Mouse (Mus musculus): Measurements from ENCODE around the gene Emc7. TPM values are rescaled to one million over a fixed set of nuclear protein-coding genes. Genes with fewer than 3 reads are reported as not detected.

Gene Emc7
- polyA plus RNA-seq, 1 experiment from 2014 or later: 10.2 TPM

GRCm38 (mm10) chr2:112518541-112518940 is 63.7 kb downstream of the Emc7 start:
- Histone ChIP-seq H3K4me1 (ENCODE audit: control insufficient read depth, insufficient read depth, low read length) (no peaks in the 10 kb centered on the region), H3K27me3 (ENCODE audit: control insufficient read depth, insufficient read depth, low read length) (no peaks in the 10 kb centered on the region), H3K4me2 (ENCODE audit: low read depth, severe bottlenecking) (no peak overlapping the region), H3K36me3 (ENCODE audit: control insufficient read depth, insufficient read depth, low read length) (no peaks in the 10 kb centered on the region), H3K9me3 (ENCODE audit: control insufficient read depth, low read length) (no peaks in the 10 kb centered on the region), H3K9ac (ENCODE audit: low read length) (no peak overlapping the region), H3K27ac (replicated peaks; ENCODE audit: low read depth, low read length) (no peak overlapping the region), H3K4me3 (ENCODE audit: low read depth, low read length) (no peak overlapping the region)
- ATAC-seq (ENCODE audit: insufficient number of reproducible peaks, low FRiP score, low TSS enrichment, low read depth) (no peak), DNase-seq (ENCODE audit: low spot score) (no peak)

- no peak for DNase-seq (ENCODE audit: low spot score)
- no peak overlapping the region for H3K9ac ChIP-seq (ENCODE audit: low read length)
- H3K4me1 ChIP-seq (ENCODE audit: control insufficient read depth, insufficient read depth, low read length): no peaks in the 10 kb centered on the region
- WGBS: 89% methylated on average over 4 of the region's 4 CpGs
- no peaks in the 10 kb centered on the region for H3K36me3 ChIP-seq (ENCODE audit: control insufficient read depth, insufficient read depth, low read length)
- no peaks in the 10 kb centered on the region for H3K9me3 ChIP-seq (ENCODE audit: control insufficient read depth, low read length)
- no peak for ATAC-seq (ENCODE audit: insufficient number of reproducible peaks, low FRiP score, low TSS enrichment, low read depth)
- H3K4me3 ChIP-seq (ENCODE audit: low read depth, low read length): no peak overlapping the region
- H3K4me2 ChIP-seq (ENCODE audit: low read depth, severe bottlenecking): no peak overlapping the region
- no peak overlapping the region for H3K27ac ChIP-seq (replicated peaks; ENCODE audit: low read depth, low read length)
- H3K27me3 ChIP-seq (ENCODE audit: control insufficient read depth, insufficient read depth, low read length): no peaks in the 10 kb centered on the region
These were observed 66.0 kb downstream of the Emc7 start for GRCm38 (mm10) chr2:112520526-112521482.

Other genes starting within 250 kb of the Emc7 start
- 14.2 TPM in 2 replicates for gene Lpcat4, start 215.5 kb upstream of the Emc7 start, polyA plus RNA-seq (2014; fragmentation: Nextera tagmentation; extraction: Ambion mirVana)
- gene Nutm1, start 195.7 kb upstream of the Emc7 start, polyA plus RNA-seq (2014; fragmentation: Nextera tagmentation; extraction: Ambion mirVana): not detected in 2 replicates
- gene Nop10, start 193.1 kb upstream of the Emc7 start, polyA plus RNA-seq (2014; fragmentation: Nextera tagmentation; extraction: Ambion mirVana): 180 and 182 TPM in 2 replicates
- gene Slc12a6, start 189.2 kb upstream of the Emc7 start, polyA plus RNA-seq (2014; fragmentation: Nextera tagmentation; extraction: Ambion mirVana): 9.7 TPM in 2 replicates
- 0.08 TPM in 1 of 2 replicates, not detected in the other for gene Gm21985, start 188.7 kb upstream of the Emc7 start, polyA plus RNA-seq (2014; fragmentation: Nextera tagmentation; extraction: Ambion mirVana)
- gene Emc4, start 87.0 kb upstream of the Emc7 start, polyA plus RNA-seq (2014; fragmentation: Nextera tagmentation; extraction: Ambion mirVana): 103 and 106 TPM in 2 replicates
- gene Katnbl1, start 75.8 kb upstream of the Emc7 start, polyA plus RNA-seq (2014; fragmentation: Nextera tagmentation; extraction: Ambion mirVana): 50.3 and 50.7 TPM in 2 replicates
- 0.12 TPM in 1 of 2 replicates, not detected in the other for gene Chrm5, start 25.8 kb downstream of the Emc7 start, polyA plus RNA-seq (2014; fragmentation: Nextera tagmentation; extraction: Ambion mirVana)
- 8.7 and 8.8 TPM in 2 replicates for gene Aven, start 38.0 kb downstream of the Emc7 start, polyA plus RNA-seq (2014; fragmentation: Nextera tagmentation; extraction: Ambion mirVana)